Mouse (Mus musculus): ENCODE data around the gene Sfxn4. TPM values are rescaled to one million over a fixed set of nuclear protein-coding genes. Genes with fewer than 3 reads are reported as not detected.
A peak's percentile ranks its signal among the peaks of the same experiment; 100 is the strongest.

The Sfxn4 gene
- polyA plus RNA-seq, 1 experiment from 2014 or later, result 10.8 TPM

DNA sequence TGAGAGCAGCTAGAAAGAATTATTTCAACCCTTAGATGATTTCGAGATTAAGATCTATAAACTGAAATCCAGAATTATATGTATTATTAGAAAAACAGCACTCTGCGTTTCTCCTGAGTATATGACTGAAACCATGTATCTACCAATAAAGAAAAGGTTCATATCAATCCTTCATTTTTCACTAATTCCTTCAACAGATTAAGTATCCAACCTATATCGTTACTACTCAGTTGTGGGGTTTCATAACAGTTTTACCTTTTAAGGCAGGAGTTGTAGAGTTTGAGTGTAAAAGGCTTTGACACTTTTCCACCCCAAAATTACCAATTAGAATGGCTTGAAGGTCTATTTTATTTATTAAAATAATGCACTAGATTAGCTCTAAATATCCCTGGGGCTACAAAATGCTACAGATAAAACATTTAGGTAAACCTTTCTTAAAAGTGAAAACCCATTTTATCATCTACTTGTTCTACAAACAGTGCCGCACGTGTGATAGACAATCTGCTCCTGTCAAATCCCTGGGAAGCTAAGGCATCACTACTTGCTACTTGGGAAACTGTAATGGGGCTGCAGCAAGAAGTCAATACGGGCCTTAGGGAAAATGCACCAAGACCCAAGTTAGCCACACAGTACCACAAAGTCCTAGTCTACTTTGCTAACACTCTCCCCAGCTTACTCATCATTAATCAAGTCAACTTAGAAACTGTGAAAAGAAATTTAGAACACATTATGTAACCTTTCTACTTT is 72.9 kb downstream of the Sfxn4 start:
- Histone ChIP-seq H3K27ac (no peak overlapping the region), H3K4me1 (peaks cover 41% of the 10 kb centered on the region), H3K27me3 (ENCODE audit: poor library complexity, severe bottlenecking) (no peaks in the 10 kb centered on the region), H3K36me3 (replicated peaks) (peaks cover 26% of the 10 kb centered on the region), H3K4me3 (peak overlapping the region; percentile 98), H3K9me3 (no peaks in the 10 kb centered on the region)
- no peak for DNase-seq (ENCODE audit: extremely low spot score, low spot score)
- WGBS, result 53% methylated on average over 6 of the region's 6 CpGs

DNA sequence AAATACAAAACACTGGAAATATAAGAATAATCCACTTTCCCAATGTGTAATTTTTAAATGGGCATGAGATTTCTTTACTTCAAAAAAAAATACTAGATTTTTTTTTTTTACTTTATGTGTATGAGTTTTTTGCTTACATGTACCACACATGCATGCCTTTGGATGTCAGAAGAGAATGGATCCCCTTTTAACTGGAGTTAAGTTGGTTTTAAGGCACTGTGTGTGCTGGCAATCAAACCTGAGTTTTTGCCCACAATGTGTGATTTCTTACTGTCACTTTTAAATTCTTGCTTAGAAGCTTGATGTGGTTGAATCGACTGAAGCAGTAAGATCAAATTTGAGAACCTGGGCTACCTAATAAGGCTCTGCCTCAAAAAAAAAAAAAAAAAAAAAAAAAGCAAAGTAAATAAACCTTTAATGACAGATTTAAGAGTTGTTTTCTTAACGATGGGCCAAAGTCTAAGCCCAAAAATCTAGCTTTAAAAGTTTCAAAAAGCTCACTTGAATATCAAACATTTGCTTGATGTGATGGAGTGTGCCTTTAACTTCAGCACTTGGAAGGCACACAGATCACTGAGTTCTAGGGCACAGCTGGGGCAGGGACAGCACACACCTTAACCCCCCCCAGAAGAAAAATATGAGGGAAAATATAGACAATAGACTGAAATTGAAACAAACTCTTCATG is 73.7 kb downstream of the Sfxn4 start:
- Histone ChIP-seq H3K27me3 (ENCODE audit: poor library complexity, severe bottlenecking) (no peaks in the 10 kb centered on the region), H3K4me3 (peak overlapping the region; percentile 98), H3K4me1 (peaks cover 44% of the 10 kb centered on the region), H3K9me3 (no peaks in the 10 kb centered on the region), H3K36me3 (replicated peaks) (peaks cover 29% of the 10 kb centered on the region), H3K27ac (no peak overlapping the region)
- no peak for DNase-seq (ENCODE audit: extremely low spot score, low spot score)
- WGBS, result 81% methylated on average over 2 of the region's 2 CpGs

Other genes starting within 250 kb of the Sfxn4 start
- 1.4 and 1.6 TPM in 2 replicates for gene Nanos1, start 105.5 kb downstream of the Sfxn4 start, polyA plus RNA-seq (2016; fragmentation: Nextera tagmentation; extraction: Ambion mirVana)
- 165 and 170 TPM in 2 replicates for gene Eif3a, start 70.8 kb downstream of the Sfxn4 start, polyA plus RNA-seq (2016; fragmentation: Nextera tagmentation; extraction: Ambion mirVana)
- gene Fam45a, start 49.9 kb downstream of the Sfxn4 start, polyA plus RNA-seq (2016; fragmentation: Nextera tagmentation; extraction: Ambion mirVana), result 26.2 and 27.9 TPM in 2 replicates
- 112 and 115 TPM in 2 replicates for gene Prdx3, start 13.1 kb upstream of the Sfxn4 start, polyA plus RNA-seq (2016; fragmentation: Nextera tagmentation; extraction: Ambion mirVana)
- 1.9 and 2.0 TPM in 2 replicates for gene Grk5, start 28.3 kb upstream of the Sfxn4 start, polyA plus RNA-seq (2016; fragmentation: Nextera tagmentation; extraction: Ambion mirVana)